Mouse (Mus musculus): ENCODE data around the gene Etfb. TPM values are rescaled to one million over a fixed set of nuclear protein-coding genes. Genes with fewer than 3 reads are reported as not detected.
A peak's percentile ranks its signal among the peaks of the same experiment; 100 is the strongest.
"Not testable (repeated sequence)": the region's sequence is repeated elsewhere in the genome, so short reads cannot be mapped to it uniquely, and the experiment has no call there.

Etfb gene
- polyA plus RNA-seq (2015; fragmentation: Nextera tagmentation; extraction: Ambion mirVana): 759 and 760 TPM in 2 replicates

DNA sequence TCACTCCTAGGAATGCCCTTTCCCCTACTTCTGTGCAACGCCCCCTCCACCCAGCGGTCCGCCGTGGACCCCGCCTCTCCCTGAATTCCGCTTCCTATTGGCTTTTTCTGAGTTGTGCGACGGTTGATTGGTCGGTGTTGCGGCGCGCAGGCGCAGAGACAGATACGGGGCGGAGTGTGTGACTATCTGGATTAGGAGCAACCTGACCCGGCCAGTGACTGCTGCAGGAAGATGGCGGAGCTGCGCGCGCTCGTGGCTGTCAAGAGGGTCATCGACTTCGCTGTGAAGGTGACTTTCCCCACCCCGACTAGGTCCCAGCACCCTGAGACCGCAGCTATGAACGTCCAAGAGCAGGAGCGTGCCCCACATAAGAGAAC, at the start of gene Etfb, which contains the start of gene Gm45233:
Gene Etfb (plus strand): TSS at position 167 of the 377 bp plus-strand sequence.
Gene Gm45233 (plus strand): TSS at position 212 of the 377 bp plus-strand sequence.
- WGBS (ENCODE audit: insufficient replicate concordance): 3% methylated on average over 27 of the region's 27 CpGs
- ATAC-seq (peak; percentile 96), DNase-seq (peak; percentile 93)
- Histone ChIP-seq H3K4me3 (ENCODE audit: low read depth, low read length) (peak within 1 kb of the TSS; percentile 64), H3K36me3 (replicated peaks; ENCODE audit: insufficient read depth, low read length) (0 out of 2 replicates have a peak, but pooled peaks cover 2% of the 10 kb centered on the region), H3K27ac (ENCODE audit: low read depth) (peak within 1 kb of the TSS; percentile 98), H3K4me1 (ENCODE audit: insufficient read depth) (peaks cover 69% of the 10 kb centered on the region), H3K9ac (replicated peaks) (peak within 1 kb of the TSS; percentile 79), H3K4me2 (ENCODE audit: low read depth, low read length) (peak within 1 kb of the TSS; percentile 95), H3K9me3 (ENCODE audit: low read length) (no peaks in the 10 kb centered on the region), H3K27me3 (ENCODE audit: insufficient read depth, low read length) (no peaks in the 10 kb centered on the region)
- peak; percentile 40; the same call in 1 of the 2 replicates for TF ChIP-seq EP300 (IDR thresholded peaks at IDR 0.05; ENCODE audit: low read depth)
- no peak for TF ChIP-seq CTCF (IDR thresholded peaks at IDR 0.05; ENCODE audit: low read depth)

DNA sequence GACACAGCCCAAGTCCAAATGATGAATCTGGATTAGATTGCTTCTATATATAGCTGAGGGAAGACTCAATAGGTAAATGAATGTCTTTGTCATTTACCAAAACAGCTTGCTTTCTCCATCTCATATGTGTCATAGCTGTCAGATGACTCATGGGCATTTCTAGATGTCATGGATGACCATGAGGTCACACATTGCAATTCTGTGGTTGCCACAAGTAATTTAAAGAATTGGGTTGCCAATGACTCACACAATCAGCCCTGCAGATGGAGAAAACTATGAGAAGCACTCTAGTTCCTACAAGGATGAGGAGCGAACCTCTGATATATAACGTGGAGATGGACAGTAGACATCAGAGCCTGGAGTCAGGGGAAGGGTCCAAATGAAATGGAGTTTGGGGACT, 44.4 kb upstream of the Etfb start:
- 72% methylated on average over 2 of the region's 2 CpGs for WGBS (ENCODE audit: insufficient replicate concordance)
- no peak for DNase-seq
- Histone ChIP-seq H3K36me3 (replicated peaks; ENCODE audit: insufficient read depth, low read length) (no peaks in the 10 kb centered on the region), H3K27me3 (ENCODE audit: insufficient read depth, low read length) (no peaks in the 10 kb centered on the region), H3K4me1 (ENCODE audit: insufficient read depth) (no peaks in the 10 kb centered on the region), H3K4me2 (ENCODE audit: low read depth, low read length) (no peak overlapping the region), H3K4me3 (ENCODE audit: low read depth, low read length) (no peak overlapping the region), H3K9me3 (ENCODE audit: low read length) (no peaks in the 10 kb centered on the region), H3K9ac (replicated peaks) (no peak overlapping the region), H3K27ac (ENCODE audit: low read depth) (no peak overlapping the region)
- ATAC-seq: no peak
- TF ChIP-seq CTCF (IDR thresholded peaks at IDR 0.05; ENCODE audit: low read depth) (no peak), EP300 (IDR thresholded peaks at IDR 0.05; ENCODE audit: low read depth) (no peak)

DNA sequence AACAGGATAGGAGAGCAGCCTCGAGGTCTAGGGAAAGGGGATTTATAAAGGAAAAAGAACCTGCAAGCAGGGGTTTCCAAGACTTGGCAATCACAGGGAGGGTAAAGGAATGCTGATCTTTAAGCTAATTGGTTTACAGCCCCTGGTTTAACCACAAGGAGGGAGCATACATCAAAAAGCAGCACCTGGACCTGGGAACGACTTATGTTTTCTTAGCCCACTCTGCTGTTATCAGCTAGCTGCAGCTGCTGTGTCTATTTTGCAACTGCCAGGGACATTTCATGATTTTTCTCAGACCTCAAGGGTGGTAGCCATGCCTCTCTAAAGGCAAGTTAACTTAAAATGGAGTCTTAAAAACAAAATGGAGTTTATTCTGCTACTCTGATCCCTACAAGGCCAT, 41.2 kb upstream of the Etfb start:
- WGBS (ENCODE audit: insufficient replicate concordance): 18% methylated on average over 2 of the region's 2 CpGs

DNA sequence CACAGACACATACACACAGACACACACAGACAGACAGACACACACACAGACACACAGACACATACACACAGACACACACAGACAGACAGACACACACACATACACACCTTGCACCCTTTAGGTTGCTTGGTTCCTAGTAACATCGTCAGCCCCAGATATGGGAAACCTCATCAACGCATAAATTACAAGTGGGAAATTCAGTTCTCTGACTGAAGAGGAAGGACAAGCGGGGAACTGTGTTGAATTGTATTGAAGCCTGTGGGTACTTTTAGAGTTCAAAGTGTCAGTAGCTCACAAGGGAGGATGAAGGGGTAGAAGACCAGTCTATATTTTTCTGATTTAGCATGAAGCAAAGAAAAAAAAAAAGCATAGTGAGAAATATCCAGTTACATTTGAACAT, 36.3 kb upstream of the Etfb start:
- no peaks in the 10 kb centered on the region for H3K4me1 ChIP-seq (ENCODE audit: insufficient read depth)
- WGBS (ENCODE audit: insufficient replicate concordance): 55% methylated on average over 3 of the region's 3 CpGs
- peak overlapping the region; percentile 55; the same call in 1 of the 2 replicates for H3K27ac ChIP-seq (ENCODE audit: low read depth)

More for the DNA sequence above, 41.2 kb upstream of the Etfb start:
- Histone ChIP-seq H3K4me1 (ENCODE audit: insufficient read depth) (no peaks in the 10 kb centered on the region), H3K36me3 (replicated peaks; ENCODE audit: insufficient read depth, low read length) (no peaks in the 10 kb centered on the region), H3K9ac (replicated peaks) (no peak overlapping the region), H3K27me3 (ENCODE audit: insufficient read depth, low read length) (no peaks in the 10 kb centered on the region), H3K9me3 (ENCODE audit: low read length) (no peaks in the 10 kb centered on the region), H3K27ac (ENCODE audit: low read depth) (no peak overlapping the region), H3K4me3 (ENCODE audit: low read depth, low read length) (no peak overlapping the region), H3K4me2 (ENCODE audit: low read depth, low read length) (no peak overlapping the region)
- ATAC-seq: no peak
- TF ChIP-seq EP300 (IDR thresholded peaks at IDR 0.05; ENCODE audit: low read depth) (no peak), CTCF (IDR thresholded peaks at IDR 0.05; ENCODE audit: low read depth) (no peak)
- no peak for DNase-seq

DNA sequence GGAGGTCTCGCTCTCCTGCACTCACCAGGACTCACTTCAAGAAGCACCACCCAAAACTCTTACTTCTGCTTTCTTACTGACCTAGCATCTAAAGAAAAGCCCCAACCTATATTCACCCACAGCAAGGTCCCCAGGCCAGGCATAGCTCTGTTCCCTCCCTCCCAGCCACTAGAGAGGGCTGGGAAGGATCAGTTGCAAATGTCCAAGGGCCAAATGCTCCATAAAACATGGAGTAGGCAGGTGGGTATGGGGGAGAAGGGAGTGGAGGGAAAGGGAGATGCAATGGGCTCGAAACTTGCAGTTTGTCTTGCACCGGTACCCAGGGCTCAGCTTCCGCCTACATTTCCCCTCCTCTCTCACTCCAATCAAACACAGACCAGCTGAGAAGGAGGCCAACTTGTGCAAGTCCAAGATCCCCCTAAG, 35.7 kb upstream of the Etfb start, which contains the start of gene Siglecg:
Gene Siglecg (plus strand): TSS at position 74 of the 423 bp plus-strand sequence.
- DNase-seq (no peak), ATAC-seq (peak; percentile 44; the same call in 1 of the 2 replicates)
- Histone ChIP-seq H3K27me3 (ENCODE audit: insufficient read depth, low read length) (no peaks in the 10 kb centered on the region), H3K4me3 (ENCODE audit: low read depth, low read length) (peak within 1 kb of the TSS; percentile 24; the same call in 1 of the 2 replicates), H3K4me1 (ENCODE audit: insufficient read depth) (no peaks in the 10 kb centered on the region), H3K4me2 (ENCODE audit: low read depth, low read length) (peak within 1 kb of the TSS; percentile 47), H3K9ac (replicated peaks) (no peak within 1 kb of the TSS), H3K9me3 (ENCODE audit: low read length) (no peaks in the 10 kb centered on the region), H3K36me3 (replicated peaks; ENCODE audit: insufficient read depth, low read length) (no peaks in the 10 kb centered on the region), H3K27ac (ENCODE audit: low read depth) (peak within 1 kb of the TSS; percentile 55)
- TF ChIP-seq CTCF (IDR thresholded peaks at IDR 0.05; ENCODE audit: low read depth): no peak
- TF ChIP-seq EP300 (IDR thresholded peaks at IDR 0.05; ENCODE audit: low read depth): no peak
- WGBS (ENCODE audit: insufficient replicate concordance): 43% methylated on average over 3 of the region's 4 CpGs

More for the DNA sequence above, 36.3 kb upstream of the Etfb start:
- Histone ChIP-seq H3K27me3 (ENCODE audit: insufficient read depth, low read length) (no peaks in the 10 kb centered on the region), H3K9me3 (ENCODE audit: low read length) (no peaks in the 10 kb centered on the region), H3K9ac (replicated peaks) (no peak overlapping the region), H3K4me3 (ENCODE audit: low read depth, low read length) (no peak overlapping the region), H3K36me3 (replicated peaks; ENCODE audit: insufficient read depth, low read length) (no peaks in the 10 kb centered on the region), H3K4me2 (ENCODE audit: low read depth, low read length) (no peak overlapping the region)
- TF ChIP-seq CTCF (IDR thresholded peaks at IDR 0.05; ENCODE audit: low read depth) (no peak), EP300 (IDR thresholded peaks at IDR 0.05; ENCODE audit: low read depth) (no peak)
- DNase-seq (no peak), ATAC-seq (no peak)

DNA sequence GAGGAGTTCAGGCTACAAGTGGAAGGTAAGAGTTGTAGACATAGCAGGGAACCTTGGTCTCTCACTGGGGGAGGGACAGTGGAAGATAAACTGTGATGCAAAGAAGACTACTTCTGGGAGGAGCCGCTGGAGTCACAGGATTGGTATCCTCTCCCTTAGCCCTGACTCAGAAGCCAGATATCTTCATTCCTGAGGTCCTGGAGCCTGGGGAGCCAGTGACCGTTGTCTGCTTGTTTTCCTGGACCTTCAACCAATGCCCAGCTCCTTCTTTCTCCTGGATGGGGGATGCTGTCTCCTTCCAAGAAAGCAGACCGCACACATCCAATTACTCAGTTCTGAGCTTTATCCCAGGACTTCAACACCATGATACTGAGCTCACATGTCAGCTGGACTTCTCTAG, 34.8 kb upstream of the Etfb start:
- Histone ChIP-seq H3K9me3 (ENCODE audit: low read length) (no peaks in the 10 kb centered on the region), H3K9ac (replicated peaks) (no peak overlapping the region), H3K27me3 (ENCODE audit: insufficient read depth, low read length) (no peaks in the 10 kb centered on the region), H3K4me1 (ENCODE audit: insufficient read depth) (no peaks in the 10 kb centered on the region), H3K36me3 (replicated peaks; ENCODE audit: insufficient read depth, low read length) (no peaks in the 10 kb centered on the region), H3K27ac (ENCODE audit: low read depth) (0 out of 2 replicates have a peak overlapping the region, but pooled peaks have one; percentile 55), H3K4me2 (ENCODE audit: low read depth, low read length) (peak overlapping the region; percentile 47), H3K4me3 (ENCODE audit: low read depth, low read length) (peak overlapping the region; percentile 24; the same call in 1 of the 2 replicates)
- DNase-seq (no peak), ATAC-seq (no peak)
- no peak for TF ChIP-seq EP300 (IDR thresholded peaks at IDR 0.05; ENCODE audit: low read depth)
- no peak for TF ChIP-seq CTCF (IDR thresholded peaks at IDR 0.05; ENCODE audit: low read depth)
- 74% methylated on average over 3 of the region's 3 CpGs for WGBS (ENCODE audit: insufficient replicate concordance)

DNA sequence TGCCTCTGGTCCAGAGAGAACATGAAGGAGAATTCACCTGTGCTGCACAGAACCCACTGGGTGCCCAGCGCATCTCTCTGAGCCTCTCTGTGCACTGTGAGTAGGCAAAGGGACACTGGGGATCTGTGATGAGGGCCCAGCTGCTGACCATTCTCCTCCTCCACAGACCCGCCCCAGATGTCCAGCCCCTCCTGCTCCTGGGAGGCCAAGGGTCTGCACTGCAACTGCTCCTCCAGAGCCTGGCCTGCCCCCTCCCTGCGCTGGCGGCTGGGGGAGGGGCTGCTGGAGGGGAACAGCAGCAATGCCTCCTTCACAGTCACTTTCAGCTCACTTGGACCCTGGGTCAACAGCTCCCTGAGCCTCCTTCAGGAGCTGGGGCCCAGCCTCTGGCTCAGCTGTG, 32.2 kb upstream of the Etfb start:
- H3K27ac ChIP-seq (ENCODE audit: low read depth); ATAC-seq; H3K4me2 ChIP-seq (ENCODE audit: low read depth, low read length); H3K4me1 ChIP-seq (ENCODE audit: insufficient read depth); H3K9me3 ChIP-seq (ENCODE audit: low read length); H3K9ac ChIP-seq (replicated peaks); DNase-seq; H3K27me3 ChIP-seq (ENCODE audit: insufficient read depth, low read length); H3K4me3 ChIP-seq (ENCODE audit: low read depth, low read length); H3K36me3 ChIP-seq (replicated peaks; ENCODE audit: insufficient read depth, low read length): not testable (repeated sequence)
- 57% methylated on average over 4 of the region's 4 CpGs for WGBS (ENCODE audit: insufficient replicate concordance)
